Mouse (Mus musculus) C2C12 (cell line): Measurements from ENCODE around the gene Ndufa11.

Experiments
- CTCF ChIP-seq: IDR thresholded peaks from one replicate; pipeline ENCODE4 v1.5.1; 2011; ENCODE audit not compliant: control insufficient read depth, insufficient read depth, insufficient read length
- FOSL1 ChIP-seq: IDR thresholded peaks from one replicate; pipeline ENCODE4 v1.8.0; 2011; ENCODE audit warnings: mild to moderate bottlenecking, low read length; ENCODE audit not compliant: poor library complexity, insufficient read depth, severe bottlenecking
- MAX ChIP-seq: IDR thresholded peaks from one replicate; pipeline ENCODE4 v1.6.1; 2011; ENCODE audit warnings: mild to moderate bottlenecking, control low read depth

- TF ChIP-seq CTCF (no peak), MAX (no peak), FOSL1 (no peak)
Measured at GRCm38 (mm10) chr17:56759261-56759660, 41.7 kb downstream of the Ndufa11 start.
